Mouse (Mus musculus) olfactory bulb, adult 2 months (tissue): Measurements from ENCODE around the gene Cntn5. TPM values are rescaled to one million over a fixed set of nuclear protein-coding genes. Genes with fewer than 3 reads are reported as not detected.

Experiments
- H3K27ac ChIP-seq: fragments of 200-500 bp; 2 replicates; pipeline ENCODE4 v1.5.1; 2012; ENCODE audit warnings: low read depth, low read length; ENCODE audit not compliant: insufficient read depth
- H3K4me1 ChIP-seq: fragments of 200-500 bp; 2 replicates; pipeline ENCODE4 v1.6.1; 2012; ENCODE audit warnings: low read length; ENCODE audit not compliant: control insufficient read depth, insufficient read depth
- H3K4me3 ChIP-seq: fragments of 200-500 bp; 2 replicates; pipeline ENCODE4 v1.5.1; 2012; ENCODE audit warnings: mild to moderate bottlenecking, low read depth, low read length, moderate library complexity; ENCODE audit not compliant: insufficient read depth
- CTCF ChIP-seq: fragments of 200-500 bp; IDR thresholded peaks from 2 replicates; pipeline ENCODE4 v1.5.1; 2012; ENCODE audit warnings: low read depth, mild to moderate bottlenecking, low read length, moderate library complexity; ENCODE audit not compliant: insufficient read depth
- POLR2A ChIP-seq: fragments of 200-500 bp; IDR thresholded peaks from 2 replicates; pipeline ENCODE4 v1.6.1; 2012; ENCODE audit warnings: mild to moderate bottlenecking, low read depth, low read length, moderate library complexity; ENCODE audit not compliant: insufficient read depth
- WGBS: fragments of 180-500 bp; shearing (Covaris S2); methylation state at CpG from one replicate; pipeline ENCODE4 v1.1.7; 2018; 5-methylcytosine and 5-hydroxymethylcytosine counted together
- polyA plus RNA-seq: library from polyadenylated mRNA; stranded (reverse); fragments of >200 nt; gene quantifications from 2 replicates; pipeline ENCODE4 v1.2.4, GENCODE M21; 2012; ENCODE audit warnings: low replicate concordance; ENCODE audit not compliant: missing spikeins, insufficient read depth, insufficient read length

Gene Cntn5
- polyA plus RNA-seq, 1 experiment: not detected

DNA sequence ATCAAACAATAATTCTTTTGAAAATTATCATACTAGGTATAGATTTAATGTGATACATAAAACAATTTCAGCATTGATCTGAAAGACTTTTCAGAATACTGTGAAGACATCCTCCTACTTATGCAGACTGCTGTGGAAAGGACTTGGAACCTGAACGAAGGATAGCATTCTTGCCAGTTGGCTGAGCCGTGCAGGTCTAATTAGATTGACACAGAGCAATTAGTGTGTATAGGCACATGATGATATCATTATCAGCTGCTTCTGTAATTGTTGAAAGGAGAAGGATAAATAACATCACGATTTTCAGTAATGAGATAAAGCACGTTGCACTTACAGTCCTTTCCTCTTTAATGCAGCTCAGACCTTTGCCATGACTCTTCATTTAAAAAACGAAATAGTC, 831.7 kb downstream of the Cntn5 start:
- TF ChIP-seq CTCF (no peak), POLR2A (no peak)
- Histone ChIP-seq H3K4me3 (no peak overlapping the region), H3K27ac (no peak overlapping the region), H3K4me1 (no peaks in the 10 kb centered on the region)
- 37% methylated on average over 5 of the region's 5 CpGs for WGBS

DNA sequence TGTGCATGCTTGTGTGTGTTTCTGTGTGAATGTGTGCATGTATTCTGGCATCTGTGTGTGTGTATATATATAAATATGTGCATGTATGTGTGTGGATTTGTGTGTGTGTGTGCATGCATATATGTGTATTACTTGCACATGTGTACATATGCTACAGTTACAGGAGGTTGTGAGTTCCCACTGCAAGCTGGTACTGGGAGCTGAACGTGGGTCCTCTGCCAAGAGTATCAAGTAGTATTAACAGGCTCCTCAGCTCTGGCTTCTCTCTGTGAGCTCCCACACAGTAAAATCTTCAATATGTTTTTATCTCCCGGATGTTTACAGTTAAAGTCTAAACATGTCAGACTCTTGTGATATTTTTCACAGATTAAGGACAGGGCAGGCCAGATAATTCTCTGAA, 833.3 kb downstream of the Cntn5 start:
- Histone ChIP-seq H3K4me3 (no peak overlapping the region), H3K4me1 (no peaks in the 10 kb centered on the region), H3K27ac (no peak overlapping the region)
- 67% methylated on average over 2 of the region's 2 CpGs for WGBS
- TF ChIP-seq POLR2A: no peak
- no peak for TF ChIP-seq CTCF

DNA sequence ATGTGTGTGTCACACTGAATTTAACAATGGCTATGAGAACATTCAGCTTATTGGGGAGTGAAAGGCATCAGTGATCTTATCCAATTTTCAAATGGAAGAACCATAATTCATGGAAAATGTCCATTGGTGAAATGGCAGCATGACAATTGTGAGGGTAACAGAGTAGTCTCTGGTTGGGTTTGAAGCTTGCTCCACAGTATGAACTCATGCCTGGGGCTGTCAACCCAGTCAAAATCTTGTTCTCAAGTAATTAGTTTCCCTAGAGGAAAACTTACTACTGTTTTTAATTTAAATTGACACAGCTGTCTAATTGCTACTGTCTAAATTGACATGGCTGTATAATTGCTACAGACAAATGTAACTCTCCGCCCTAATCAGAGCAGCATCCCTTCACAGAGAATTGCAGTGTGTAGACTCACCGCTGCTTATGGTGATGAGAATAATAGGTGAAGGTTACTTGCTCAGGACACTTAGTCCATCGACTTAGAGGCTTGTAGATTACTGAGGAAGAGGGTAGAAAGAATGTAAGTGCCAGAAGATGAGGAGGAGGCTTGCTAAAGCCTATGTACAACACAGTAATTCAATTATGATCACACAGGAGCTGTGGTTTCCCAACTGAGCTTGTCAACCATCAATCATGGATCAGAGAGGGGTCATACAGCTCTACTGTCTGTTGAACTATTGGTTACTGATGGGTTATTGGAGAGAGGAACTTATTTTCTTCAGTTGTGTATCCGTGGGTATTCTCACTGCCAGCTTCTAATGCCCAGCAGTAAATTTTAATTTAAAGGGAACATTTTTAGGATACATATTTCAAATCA, 859.4 kb downstream of the Cntn5 start:
- no peak overlapping the region for H3K27ac ChIP-seq
- TF ChIP-seq POLR2A: no peak
- no peak overlapping the region for H3K4me3 ChIP-seq
- no peaks in the 10 kb centered on the region for H3K4me1 ChIP-seq
- 72% methylated on average over 4 of the region's 4 CpGs for WGBS

DNA sequence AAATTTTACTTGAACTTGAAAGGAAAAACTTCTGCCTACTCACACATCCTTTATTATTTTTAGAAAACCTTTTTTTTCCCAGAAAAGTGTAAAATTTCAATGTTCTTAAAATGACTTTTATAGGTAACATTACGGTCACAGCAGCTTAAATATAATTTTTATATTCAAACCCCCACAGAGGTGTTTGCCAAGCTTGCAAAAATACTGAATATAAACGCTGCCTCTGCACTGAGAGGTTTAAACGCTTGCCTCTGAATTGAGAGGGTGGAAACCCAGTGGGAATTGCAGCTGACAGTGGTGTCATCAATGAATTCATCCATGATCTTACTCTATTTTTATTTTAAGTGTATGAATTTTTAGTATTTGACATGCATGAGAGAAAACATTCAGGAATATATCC, 861.6 kb downstream of the Cntn5 start:
- Histone ChIP-seq H3K4me3 (no peak overlapping the region), H3K27ac (no peak overlapping the region), H3K4me1 (no peaks in the 10 kb centered on the region)
- TF ChIP-seq CTCF (no peak), POLR2A (no peak)
- 51% methylated on average over 3 of the region's 3 CpGs for WGBS

DNA sequence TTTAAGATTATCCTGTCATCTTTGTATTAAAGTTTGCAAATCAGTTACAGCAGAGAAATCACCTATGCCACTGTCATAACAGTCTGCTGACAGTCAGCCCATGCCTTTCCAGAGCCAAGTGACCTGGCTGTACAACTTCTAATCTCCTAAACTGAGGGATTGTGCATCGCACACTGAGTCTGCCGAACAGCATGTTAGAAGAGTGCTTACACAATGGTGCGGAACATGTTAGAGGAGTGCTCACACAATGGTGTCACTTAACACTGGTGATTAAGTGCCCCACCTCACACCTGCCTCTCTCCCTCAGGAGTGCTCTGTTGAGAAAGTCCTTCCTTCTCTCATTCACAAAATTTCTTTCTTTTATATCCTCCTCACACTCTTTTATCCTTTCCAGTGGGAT, 889.4 kb downstream of the Cntn5 start:
- WGBS: 79% methylated on average over 3 of the region's 3 CpGs
- TF ChIP-seq POLR2A (no peak), CTCF (no peak)
- H3K27ac ChIP-seq: no peak overlapping the region
- H3K4me1 ChIP-seq: no peaks in the 10 kb centered on the region
- H3K4me3 ChIP-seq: no peak overlapping the region

DNA sequence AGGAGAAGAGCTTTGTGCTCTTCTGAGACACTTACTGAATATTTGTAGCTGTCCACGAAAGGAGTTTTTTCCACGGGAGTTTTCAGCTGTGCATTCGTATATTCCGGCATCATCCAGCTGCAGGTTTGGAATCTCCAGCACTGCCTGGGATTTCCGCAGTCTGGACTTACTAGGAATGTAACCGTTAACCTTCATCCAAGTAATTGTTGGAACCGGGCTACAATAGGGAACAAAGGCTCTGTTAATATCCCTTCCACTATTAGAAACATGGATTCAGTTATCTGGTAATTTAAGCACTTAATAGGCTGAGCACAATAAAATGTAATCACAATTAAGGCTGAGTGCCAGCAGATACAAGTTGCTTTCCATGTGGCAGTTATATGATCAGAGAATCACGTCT, 920.5 kb downstream of the Cntn5 start:
- Histone ChIP-seq H3K4me1 (no peaks in the 10 kb centered on the region), H3K4me3 (no peak overlapping the region), H3K27ac (no peak overlapping the region)
- TF ChIP-seq CTCF: no peak
- no peak for TF ChIP-seq POLR2A
- 41% methylated on average over 8 of the region's 8 CpGs for WGBS

DNA sequence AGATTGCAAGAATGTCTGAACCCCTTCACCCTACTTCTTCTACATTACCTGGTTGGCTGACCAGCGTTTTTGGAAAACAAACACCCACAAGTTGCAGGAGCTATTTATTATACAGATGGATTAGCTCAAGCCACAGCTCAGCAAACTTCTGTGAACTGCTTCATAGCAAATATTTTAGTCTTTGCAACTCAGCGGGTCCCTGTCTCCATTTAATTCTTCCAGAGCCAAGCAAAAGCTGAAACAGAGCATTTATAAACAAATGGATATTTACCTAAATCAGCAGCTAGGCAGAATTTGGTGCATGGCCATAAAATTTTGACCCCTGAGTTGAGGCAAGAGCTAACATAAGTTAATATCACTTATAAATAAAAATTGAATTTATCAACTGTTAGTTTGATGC, 921.4 kb downstream of the Cntn5 start:
- H3K4me3 ChIP-seq: no peak overlapping the region
- TF ChIP-seq POLR2A: no peak
- TF ChIP-seq CTCF: no peak
- 83% methylated on average over 2 of the region's 2 CpGs for WGBS
- H3K27ac ChIP-seq: no peak overlapping the region
- H3K4me1 ChIP-seq: no peaks in the 10 kb centered on the region

DNA sequence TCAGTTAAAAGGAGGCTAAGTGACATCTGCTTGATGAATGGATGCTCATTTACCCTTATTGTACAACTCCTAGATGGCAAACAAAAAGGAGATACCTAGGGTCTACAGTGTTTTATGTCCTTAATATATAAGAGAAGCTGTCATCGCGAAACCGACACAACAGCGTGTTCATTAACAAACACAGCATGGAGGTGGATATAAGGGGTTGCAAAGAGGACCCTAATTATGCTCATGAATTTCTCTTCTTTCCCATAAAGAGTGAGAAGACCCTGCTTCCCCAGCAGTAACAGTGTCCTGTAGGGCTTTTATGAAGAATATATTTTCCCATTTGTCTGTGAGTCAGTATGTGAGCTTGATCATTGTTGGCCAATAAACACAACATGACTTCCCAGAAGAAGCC, 939.2 kb downstream of the Cntn5 start:
- Histone ChIP-seq H3K27ac (no peak overlapping the region), H3K4me1 (no peaks in the 10 kb centered on the region), H3K4me3 (no peak overlapping the region)
- TF ChIP-seq POLR2A: no peak
- no peak for TF ChIP-seq CTCF
- 96% methylated on average over 4 of the region's 4 CpGs for WGBS

DNA sequence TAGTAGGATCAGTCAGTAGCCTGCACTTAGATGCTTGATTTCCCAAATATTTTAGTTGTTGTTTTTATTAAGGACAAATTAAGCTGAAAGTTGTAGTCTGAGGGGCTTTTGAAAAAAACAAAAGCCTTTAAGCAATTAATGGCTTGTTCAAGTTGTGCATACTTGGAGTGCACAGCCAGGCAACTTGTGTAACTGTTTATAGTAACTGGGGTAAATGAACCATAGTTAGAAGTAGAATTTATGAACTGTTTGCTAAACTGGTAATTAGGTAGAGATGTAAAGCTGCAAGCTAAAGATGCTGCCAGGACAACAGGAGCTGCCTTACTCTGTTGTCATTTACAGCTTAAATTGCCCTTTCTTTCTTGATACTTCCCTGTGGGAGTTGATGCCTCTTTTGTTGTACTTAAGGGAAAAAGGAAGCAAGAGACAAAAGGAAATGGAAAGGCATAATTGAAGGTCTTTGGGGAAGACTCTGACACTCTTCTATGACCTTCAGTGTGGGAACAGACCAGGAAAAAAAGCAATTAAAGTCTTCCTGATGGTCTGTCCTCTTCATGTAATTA, 943.9 kb downstream of the Cntn5 start:
- TF ChIP-seq POLR2A (no peak), CTCF (no peak)
- Histone ChIP-seq H3K4me1 (no peaks in the 10 kb centered on the region), H3K27ac (no peak overlapping the region), H3K4me3 (no peak overlapping the region)
